Mouse (Mus musculus) liver, embryonic 14.5 days (tissue): ENCODE data around the gene Mrps26. TPM values are rescaled to one million over a fixed set of nuclear protein-coding genes. Genes with fewer than 3 reads are reported as not detected.

Experiments
- ATAC-seq: fragments of 200-750 bp; cut with Nextera tagmentation; 2 replicates; pipeline ENCODE4 v1.8.0; 2017; ENCODE audit warnings: moderate number of reproducible peaks, mild to moderate bottlenecking, moderate library complexity; ENCODE audit not compliant: insufficient read depth
- DNase-seq, 3 experiments: peaks; one replicate each; pipeline ENCODE4 v3.0.0-alpha.2; 2012 to 2013; ENCODE audit warnings: low read depth in 3 of 3, low spot score in 3 of 3
- H3K27ac ChIP-seq: fragments of 300-500 bp; sonication (generic); 2 replicates; pipeline ENCODE4 v1.5.1; 2014; ENCODE audit warnings: moderate library complexity, mild to moderate bottlenecking, control low read depth, inconsistent platforms
- H3K27me3 ChIP-seq: fragments of 300-500 bp; sonication (generic); 2 replicates; pipeline ENCODE4 v1.6.1; 2014; ENCODE audit warnings: mild to moderate bottlenecking, low read length, moderate library complexity; ENCODE audit not compliant: control insufficient read depth, insufficient read depth
- H3K36me3 ChIP-seq: fragments of 300-500 bp; sonication (generic); replicated peaks from 2 replicates; pipeline ENCODE4 v1.6.1; 2014; ENCODE audit warnings: low read depth; ENCODE audit not compliant: control insufficient read depth, insufficient read depth
- H3K4me1 ChIP-seq, 2 experiments: fragments of 200-500 bp in 1 of 2; fragments of 300-500 bp in 1 of 2; sonication (generic) in 1 of 2; replicated peaks; 2 replicates each; pipeline ENCODE4 v1.6.1; 2012 to 2014; ENCODE audit warnings: antibody characterized with exemption in 1 of 2, inconsistent platforms in 1 of 2, low read length in 1 of 2; ENCODE audit not compliant: control insufficient read depth in 2 of 2, insufficient read depth in 2 of 2
- H3K4me2 ChIP-seq: fragments of 300-500 bp; sonication (generic); 2 replicates; pipeline ENCODE4 v1.6.1; 2014; ENCODE audit warnings: low read depth, mild to moderate bottlenecking, control low read depth, moderate library complexity
- H3K4me3 ChIP-seq, 2 experiments: fragments of 200-500 bp in 1 of 2; fragments of 300-500 bp in 1 of 2; sonication (generic) in 1 of 2; 2 replicates each; pipeline ENCODE4 v1.5.1; 2012 to 2014; ENCODE audit warnings: low read depth in 2 of 2, low read length in 2 of 2, mild to moderate bottlenecking in 2 of 2, control low read depth in 1 of 2, inconsistent platforms in 1 of 2, moderate library complexity in 1 of 2; ENCODE audit not compliant: insufficient read depth in 1 of 2
- H3K9ac ChIP-seq: fragments of 300-500 bp; sonication (generic); replicated peaks from 2 replicates; pipeline ENCODE4 v1.6.1; 2014; ENCODE audit warnings: mild to moderate bottlenecking, control low read depth, moderate library complexity
- H3K9me3 ChIP-seq: fragments of 300-500 bp; sonication (generic); 2 replicates; pipeline ENCODE4 v1.6.1; 2016; ENCODE audit warnings: low read length, mixed read lengths; ENCODE audit not compliant: control insufficient read depth
- CTCF ChIP-seq: IDR thresholded peaks from 2 replicates; pipeline ENCODE4 v1.5.1; 2016; ENCODE audit warnings: antibody characterized with exemption, low read depth, control low read depth
- EP300 ChIP-seq: IDR thresholded peaks from 2 replicates; pipeline ENCODE4 v1.6.1; 2016; ENCODE audit warnings: antibody characterized with exemption, low read depth
- WGBS: fragments of 180-500 bp; shearing (Covaris S2); extraction: QIAGEN DNeasy Blood & Tissue Kit; methylation state at CpG from one replicate; pipeline ENCODE4 v1.1.7; 2014; ENCODE audit not compliant: insufficient replicate concordance; 5-methylcytosine and 5-hydroxymethylcytosine counted together
- polyA plus RNA-seq, 2 experiments: library from polyadenylated mRNA; depleted of rRNA in 1 of 2; stranded (reverse) in 1 of 2; unstranded in 1 of 2; fragments of >200 nt; fragmentation: Nextera tagmentation in 1 of 2; extraction: Ambion mirVana in 1 of 2; gene quantifications; 2 replicates each; pipeline versions ENCODE4 v1.2.1 to v1.2.3; 2012 to 2014

The Mrps26 gene
- polyA plus RNA-seq, 2 experiments, result 24.8 to 48.4 TPM

DNA sequence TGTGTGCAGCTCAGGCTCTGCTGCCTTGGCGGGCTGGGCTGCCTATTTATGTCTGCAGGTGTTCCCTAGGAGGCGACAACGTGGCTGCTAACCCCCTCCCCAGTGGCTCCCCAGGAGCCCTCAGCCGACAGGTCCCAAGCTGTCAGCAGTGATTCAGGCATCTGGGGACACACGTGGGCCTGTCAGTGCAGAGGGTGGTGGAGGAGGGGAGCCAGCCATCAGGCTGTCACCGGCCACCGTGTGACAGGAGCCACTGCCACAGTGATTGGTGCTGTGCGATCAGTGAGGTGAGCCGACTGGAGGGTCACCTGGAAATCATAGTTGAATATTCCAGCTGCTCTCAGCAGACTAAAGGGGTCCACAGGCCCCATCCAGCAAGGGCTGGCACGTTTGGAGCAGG is 19.0 kb downstream of the Mrps26 start, which contains the start of gene Avp:
Avp (minus strand) TSS at position 3 of the 400 bp plus-strand sequence.
- Histone ChIP-seq H3K4me2 (no peak within 1 kb of the TSS), H3K9me3 (no peaks in the 10 kb centered on the region), H3K4me3 (no peak within 1 kb of the TSS), H3K36me3 (no peaks in the 10 kb centered on the region), H3K4me1 (no peaks in the 10 kb centered on the region; a peak in 1 of 4 replicates), H3K27me3 (peaks cover 53% of the 10 kb centered on the region), H3K9ac (no peak within 1 kb of the TSS), H3K27ac (no peak within 1 kb of the TSS)
- WGBS, result 40% methylated on average over 10 of the region's 10 CpGs
- DNase-seq (no peak), ATAC-seq (no peak)
- TF ChIP-seq EP300 (no peak), CTCF (no peak)

DNA sequence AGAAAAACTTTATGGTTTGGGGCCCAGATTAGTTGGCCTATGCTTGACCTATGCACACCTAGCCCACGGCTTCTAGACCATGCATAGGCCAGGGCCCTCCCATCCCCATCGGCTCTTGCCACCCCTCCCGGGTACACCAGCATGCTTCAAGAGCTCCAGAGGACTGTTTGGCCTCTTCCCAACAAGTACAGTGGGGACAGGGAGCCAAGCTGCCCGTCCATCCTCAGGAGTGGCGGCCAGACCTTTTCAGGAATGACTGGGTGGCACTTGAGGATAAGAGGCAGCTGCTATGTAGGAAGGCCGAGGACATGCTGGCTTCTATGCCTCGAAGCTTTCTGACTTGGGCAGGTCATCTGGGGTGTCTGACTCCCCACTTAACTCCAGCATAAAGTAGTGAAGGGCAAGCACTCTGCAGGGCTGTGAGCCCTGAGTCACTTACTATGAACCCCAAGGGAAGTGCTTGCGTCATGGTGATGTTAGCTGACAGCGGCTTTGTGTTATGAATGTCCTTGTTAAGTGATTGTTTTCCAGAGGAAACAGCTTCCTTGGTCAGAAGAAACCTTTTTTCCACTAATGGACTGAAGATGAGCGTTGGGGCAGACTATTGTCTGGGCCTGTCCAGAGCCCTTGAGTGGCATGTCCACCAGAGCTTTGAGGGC is 20.5 kb downstream of the Mrps26 start:
- no peak overlapping the region for H3K4me3 ChIP-seq
- H3K27me3 ChIP-seq, result peaks cover 38% of the 10 kb centered on the region
- TF ChIP-seq EP300 (no peak), CTCF (no peak)
- ATAC-seq (no peak), DNase-seq (no peak)
- H3K9ac ChIP-seq, result no peak overlapping the region
- no peak overlapping the region for H3K27ac ChIP-seq
- 63% methylated on average over 10 of the region's 10 CpGs for WGBS
- H3K36me3 ChIP-seq, result no peaks in the 10 kb centered on the region
- no peaks in the 10 kb centered on the region for H3K9me3 ChIP-seq
- no peaks in the 10 kb centered on the region for H3K4me1 ChIP-seq
- H3K4me2 ChIP-seq, result no peak overlapping the region

DNA sequence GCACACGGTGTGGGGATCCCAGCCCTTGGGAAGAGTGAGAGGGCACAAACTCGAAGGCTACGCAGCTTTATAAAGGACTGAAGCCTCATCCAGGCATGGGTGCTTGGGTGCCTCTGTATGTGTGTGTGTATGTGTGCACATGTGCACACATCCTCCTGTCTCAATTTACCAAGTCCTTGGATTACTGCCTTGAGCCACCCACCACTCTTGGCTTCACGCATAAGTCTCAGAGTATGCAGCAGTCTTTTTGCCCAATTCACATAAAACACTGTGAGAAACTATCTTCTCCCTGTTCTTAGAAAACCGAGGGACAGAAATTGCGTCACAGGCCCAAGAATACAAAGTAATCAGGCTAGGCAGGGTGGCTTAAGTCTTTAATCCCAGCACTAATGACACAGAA is 22.5 kb downstream of the Mrps26 start:
- no peak for DNase-seq
- no peak overlapping the region for H3K4me2 ChIP-seq
- no peak overlapping the region for H3K9ac ChIP-seq
- no peak overlapping the region for H3K27ac ChIP-seq
- no peaks in the 10 kb centered on the region for H3K4me1 ChIP-seq
- 59% methylated on average over 6 of the region's 6 CpGs for WGBS
- H3K27me3 ChIP-seq, result peaks cover 18% of the 10 kb centered on the region
- no peaks in the 10 kb centered on the region; the same call in 1 of the 2 replicates for H3K36me3 ChIP-seq
- no peaks in the 10 kb centered on the region for H3K9me3 ChIP-seq
- TF ChIP-seq EP300 (no peak), CTCF (no peak)
- no peak overlapping the region for H3K4me3 ChIP-seq
- no peak for ATAC-seq

DNA sequence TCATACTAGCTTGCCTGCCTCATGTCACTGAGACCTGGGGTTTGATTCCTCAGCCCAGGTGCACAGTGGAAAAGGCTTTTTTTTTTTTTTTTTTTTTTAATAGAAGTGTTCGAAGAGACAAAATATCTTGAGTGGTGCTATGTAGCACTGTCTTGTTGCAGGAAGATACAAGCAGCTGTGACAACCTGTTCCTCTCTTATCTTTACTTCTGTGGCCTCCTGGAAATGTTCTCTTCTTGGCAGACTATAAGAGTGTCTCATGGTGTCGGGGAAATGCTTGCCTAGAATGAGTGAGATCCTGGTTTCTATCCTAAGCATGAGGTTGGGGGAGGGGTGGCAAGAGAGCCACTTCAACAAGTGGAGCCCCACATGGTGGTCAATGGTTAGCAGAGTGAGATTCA is 24.8 kb downstream of the Mrps26 start:
- H3K4me1 ChIP-seq, result no peaks in the 10 kb centered on the region
- no peaks in the 10 kb centered on the region; the same call in 1 of the 2 replicates for H3K36me3 ChIP-seq
- H3K4me3 ChIP-seq, result no peak overlapping the region
- no peak overlapping the region for H3K9ac ChIP-seq
- ATAC-seq (no peak), DNase-seq (no peak)
- no peaks in the 10 kb centered on the region for H3K27me3 ChIP-seq
- TF ChIP-seq EP300 (no peak), CTCF (no peak)
- WGBS, result 36% methylated on average over 2 of the region's 2 CpGs
- no peaks in the 10 kb centered on the region for H3K9me3 ChIP-seq
- no peak overlapping the region for H3K27ac ChIP-seq
- H3K4me2 ChIP-seq, result no peak overlapping the region

DNA sequence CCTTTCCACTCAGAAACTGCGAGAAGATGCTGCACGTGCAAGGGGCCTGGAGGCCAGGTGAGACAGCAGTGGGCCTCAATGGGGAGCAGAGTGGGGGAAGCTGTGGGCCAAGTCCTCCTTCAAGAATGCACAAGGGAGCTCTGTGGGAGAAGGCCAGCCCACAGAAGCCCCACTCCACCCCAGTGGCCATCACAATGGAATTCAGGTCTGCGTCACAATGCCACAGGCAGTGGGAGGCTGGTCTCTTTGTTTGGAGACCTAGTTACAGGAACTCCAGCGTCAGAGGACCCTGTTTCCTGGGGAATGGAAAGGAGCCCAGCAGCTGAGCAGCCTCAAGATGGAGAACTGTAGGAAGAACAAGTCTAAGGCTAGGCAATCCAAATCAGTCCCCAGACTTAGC is 25.6 kb downstream of the Mrps26 start:
- WGBS, result 63% methylated on average over 4 of the region's 4 CpGs

More for the DNA sequence above, 25.6 kb downstream of the Mrps26 start:
- no peaks in the 10 kb centered on the region; the same call in 1 of the 2 replicates for H3K36me3 ChIP-seq
- ATAC-seq, result no peak
- no peaks in the 10 kb centered on the region for H3K27me3 ChIP-seq
- no peaks in the 10 kb centered on the region for H3K4me1 ChIP-seq
- no peaks in the 10 kb centered on the region for H3K9me3 ChIP-seq
- no peak overlapping the region for H3K4me3 ChIP-seq
- H3K4me2 ChIP-seq, result no peak overlapping the region
- no peak overlapping the region for H3K9ac ChIP-seq
- no peak for DNase-seq
- TF ChIP-seq CTCF, result no peak
- no peak for TF ChIP-seq EP300
- H3K27ac ChIP-seq, result no peak overlapping the region
